Mouse (Mus musculus): ENCODE measurements around the gene Ugt1a6a.

Gene Ugt1a6a

GRCm38 (mm10) chr1:88267489-88267888, 132.9 kb downstream of the Ugt1a6a start:
- DNase-seq (ENCODE audit: low spot score) = no peak

GRCm38 (mm10) chr1:88268070-88268469, 133.5 kb downstream of the Ugt1a6a start:
- DNase-seq (ENCODE audit: low spot score) = peak; percentile 59

Measured in testis, postnatal 10 days (tissue).